Mouse (Mus musculus): ENCODE data around the gene Prss42.

DNA sequence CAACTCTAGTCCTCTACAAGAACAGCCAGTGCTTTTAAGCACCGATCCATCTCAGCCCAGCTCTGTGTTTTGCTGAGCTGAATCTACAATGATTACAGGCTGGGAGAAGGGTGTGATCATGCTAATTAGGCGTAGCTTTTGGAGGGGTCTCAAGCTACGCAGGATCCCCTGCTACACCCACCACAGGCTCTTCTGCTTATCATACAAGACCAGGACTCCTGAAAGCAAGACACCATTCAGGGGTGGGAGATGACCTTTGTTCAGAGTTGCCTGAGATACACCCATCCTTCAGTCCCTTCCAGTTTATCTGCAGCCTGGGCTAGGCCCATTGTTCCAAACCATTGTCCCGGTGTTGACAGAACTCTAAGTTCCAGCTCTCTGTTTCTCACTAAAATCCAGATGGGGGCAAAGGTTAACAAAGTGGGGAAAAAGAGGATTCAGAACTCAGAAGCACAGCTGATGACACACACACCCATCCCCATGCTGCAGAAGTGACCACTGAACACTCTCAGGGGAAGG lies 45.0 kb upstream of the Prss42 start:
- TF ChIP-seq POLR2A (IDR thresholded peaks at IDR 0.05; ENCODE audit: insufficient read depth, low read length) (no peak), CTCF (IDR thresholded peaks at IDR 0.05; ENCODE audit: low read depth, low read length) (no peak), EP300 (IDR thresholded peaks at IDR 0.05; ENCODE audit: insufficient read depth, low read depth, low read length) (no peak)

Measured in ES-Bruce4 (cell line).